Mouse (Mus musculus): ENCODE measurements at regions not wholly inside any gene's neighbourhood (a gene's known extent, or its start where the extent isn't known, plus 50 kb on each side); places are given as distances from the start of the nearest gene placed in this dataset.

- no peak for DNase-seq (ENCODE audit: low spot score in 2 of 2)
Measured at GRCm38 (mm10) chr10:123997260-123997659, 733.5 kb downstream of the Fam19a2 start.

GRCm38 (mm10) chr10:123998959-123999358 lies 735.2 kb downstream of the Fam19a2 start:
- no peak for DNase-seq (ENCODE audit: low spot score in 2 of 2)

DNA sequence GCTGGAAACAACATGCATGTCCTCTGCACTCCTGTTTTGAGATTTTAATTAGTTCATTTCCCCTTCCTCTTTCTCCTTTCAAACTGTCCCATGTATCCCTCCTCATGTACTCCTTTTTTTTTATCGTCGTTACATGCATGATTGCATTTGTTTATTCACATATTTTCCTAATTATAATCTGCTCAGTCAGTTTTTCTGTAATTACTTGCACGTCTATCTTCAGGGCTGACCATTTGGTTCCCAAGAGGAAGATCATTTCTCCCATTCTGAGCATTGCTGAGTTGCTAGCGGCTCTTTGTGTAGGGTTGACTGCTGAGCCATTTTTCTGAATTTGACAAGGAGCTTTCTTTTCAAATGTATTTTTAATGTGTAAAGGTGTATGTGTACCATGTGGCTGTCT lies 781.2 kb downstream of the Fam19a2 start:
- DNase-seq (ENCODE audit: low spot score in 2 of 2) = no peak

DNA sequence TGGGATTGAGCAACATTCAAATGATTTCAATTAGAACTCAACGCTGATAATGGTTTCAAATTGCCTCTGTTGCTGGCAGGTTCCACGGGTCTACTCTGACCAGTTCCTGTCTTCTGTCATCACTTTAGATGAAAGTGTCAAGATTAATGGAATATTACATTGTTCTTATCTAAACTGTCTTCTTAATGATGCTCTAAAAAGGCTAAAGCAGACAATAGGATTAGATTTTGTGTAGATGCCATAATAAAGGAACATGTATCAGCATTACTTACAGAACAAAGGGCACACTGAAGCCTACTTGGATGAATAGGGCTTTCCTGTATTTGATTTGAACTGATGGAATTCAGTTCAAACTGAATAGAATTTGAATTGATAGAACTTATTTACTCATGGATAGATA lies 782.0 kb downstream of the Fam19a2 start:
- DNase-seq (ENCODE audit: low spot score in 2 of 2) = no peak

GRCm38 (mm10) chr10:124082756-124083155 lies 819.0 kb downstream of the Fam19a2 start:
- peak; percentile 23 to 48 for DNase-seq (ENCODE audit: low spot score in 2 of 2)

- no peak for DNase-seq (ENCODE audit: low spot score in 2 of 2)
Measured at GRCm38 (mm10) chr10:124090547-124090946, 826.8 kb downstream of the Fam19a2 start.

GRCm38 (mm10) chr10:124091364-124091763 lies 827.6 kb downstream of the Fam19a2 start:
- no peak for DNase-seq (ENCODE audit: low spot score in 2 of 2)

DNA sequence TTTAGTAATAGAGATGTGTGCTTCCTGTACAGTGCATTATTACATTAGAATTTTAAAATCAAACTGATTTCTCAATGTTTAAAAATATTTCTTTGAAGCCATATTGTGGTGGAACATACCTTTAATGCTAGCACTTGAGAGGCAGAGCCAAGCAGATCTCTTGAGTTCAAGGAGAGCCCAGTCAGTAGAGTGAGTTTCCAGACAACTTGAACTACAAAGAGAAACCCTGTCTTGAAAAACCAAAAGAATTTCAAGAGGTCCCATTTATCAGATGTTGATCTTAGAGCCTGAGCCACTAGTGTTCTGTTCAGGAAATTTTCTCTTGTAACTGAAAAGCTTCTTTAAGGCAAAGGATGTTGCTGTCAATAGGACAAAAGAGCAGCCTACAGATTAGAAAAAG lies 855.8 kb downstream of the Fam19a2 start:
- DNase-seq (ENCODE audit: low spot score in 2 of 2) = no peak

GRCm38 (mm10) chr10:124138456-124138855 lies 874.7 kb downstream of the Fam19a2 start:
- DNase-seq (ENCODE audit: low spot score in 2 of 2) = no peak

GRCm38 (mm10) chr10:124142336-124142735 lies 878.5 kb downstream of the Fam19a2 start:
- no peak for DNase-seq (ENCODE audit: low spot score in 2 of 2)

- DNase-seq (ENCODE audit: low spot score in 2 of 2) = peak in 1 of 2 experiments; percentile 10
Measured at GRCm38 (mm10) chr10:124146751-124147469, 883.1 kb downstream of the Fam19a2 start.

GRCm38 (mm10) chr10:124163441-124163840 lies 899.6 kb downstream of the Fam19a2 start:
- DNase-seq (ENCODE audit: low spot score in 2 of 2) = no peak

GRCm38 (mm10) chr10:124175598-124175997 lies 911.8 kb downstream of the Fam19a2 start:
- no peak for DNase-seq (ENCODE audit: low spot score in 2 of 2)

DNA sequence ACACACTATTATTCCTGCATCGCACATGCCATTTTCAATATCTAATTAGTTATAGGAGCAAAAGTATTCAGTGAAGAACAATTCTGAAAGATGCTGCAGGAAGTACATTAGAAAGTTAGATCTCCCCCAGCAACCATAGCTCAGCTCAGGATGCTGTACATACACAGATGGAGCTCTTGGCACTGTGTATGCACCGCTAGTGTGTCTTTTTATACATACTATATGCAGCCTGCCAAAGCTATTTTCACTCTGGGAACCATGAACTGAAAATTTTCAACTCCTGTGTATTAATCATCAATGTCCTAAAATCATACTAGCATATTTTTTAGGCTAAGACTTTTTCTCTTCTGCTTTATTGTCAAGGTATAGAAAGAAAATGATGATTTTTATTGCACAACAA lies 944.5 kb downstream of the Fam19a2 start:
- no peak for DNase-seq (ENCODE audit: low spot score in 2 of 2)

GRCm38 (mm10) chr10:124219461-124219860 lies 955.7 kb downstream of the Fam19a2 start:
- no peak for DNase-seq (ENCODE audit: low spot score in 2 of 2)

DNA sequence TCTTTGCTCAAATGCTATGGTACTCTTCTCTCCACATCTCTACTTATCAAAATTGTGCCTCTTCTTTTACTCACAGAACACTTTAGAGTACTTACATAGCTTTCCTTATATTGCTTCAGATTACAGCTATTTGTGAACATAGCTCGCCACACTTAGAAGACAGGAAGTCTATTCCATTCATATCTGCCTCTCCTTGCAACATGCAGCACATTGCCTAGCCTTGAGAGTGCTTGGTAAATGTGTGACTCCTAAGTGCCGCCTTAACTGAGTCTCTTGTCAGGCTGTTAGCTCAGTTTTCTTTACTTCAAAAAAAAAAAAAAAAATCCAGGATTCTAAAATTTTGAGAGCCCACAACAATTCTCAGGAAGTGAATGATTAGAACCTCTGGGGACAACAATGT lies 958.3 kb downstream of the Fam19a2 start:
- DNase-seq (ENCODE audit: low spot score in 2 of 2) = no peak

DNA sequence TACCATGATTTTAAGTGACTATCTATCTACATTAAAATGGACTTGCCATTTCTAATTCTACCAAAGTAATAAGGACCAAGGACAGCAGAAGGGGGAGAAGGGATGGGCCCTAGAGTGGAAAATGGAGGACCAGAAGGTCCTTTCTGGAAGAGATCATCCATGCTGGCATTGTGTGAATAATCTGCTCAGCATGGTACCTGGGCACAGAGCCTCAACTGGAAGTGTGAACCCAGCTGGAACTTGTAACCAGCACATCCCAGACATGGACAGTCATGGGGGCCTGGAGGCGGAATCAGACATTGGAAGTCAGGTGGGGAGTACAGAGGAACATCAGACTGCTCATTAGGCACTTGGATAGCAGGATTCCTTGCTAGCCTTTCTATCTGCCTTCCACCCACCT lies 963.3 kb downstream of the Fam19a2 start:
- DNase-seq (ENCODE audit: low spot score in 2 of 2) = no peak

DNA sequence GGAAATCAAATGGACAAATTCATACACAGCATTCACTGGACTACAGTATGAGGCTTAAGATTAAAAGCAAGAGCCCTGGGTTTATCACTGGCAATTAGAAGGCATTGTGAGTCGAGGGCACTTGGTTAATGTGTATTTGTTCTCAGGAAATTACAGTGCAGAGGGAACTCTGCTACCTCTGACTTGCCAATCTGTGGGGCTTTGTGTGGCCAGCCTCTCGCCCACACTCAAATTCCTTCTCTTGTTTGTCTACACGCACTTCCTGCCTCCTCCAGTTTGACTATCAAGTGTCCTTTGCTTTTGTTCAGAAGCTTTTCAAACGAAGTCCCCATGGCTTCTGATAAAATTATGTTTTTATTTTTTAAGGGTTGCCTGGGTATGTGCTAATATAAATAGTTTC lies 985.6 kb downstream of the Fam19a2 start:
- DNase-seq (ENCODE audit: low spot score in 2 of 2) = no peak

- no peak for DNase-seq (ENCODE audit: low spot score in 2 of 2)
Measured at GRCm38 (mm10) chr10:124250004-124250403, 986.2 kb downstream of the Fam19a2 start.

DNA sequence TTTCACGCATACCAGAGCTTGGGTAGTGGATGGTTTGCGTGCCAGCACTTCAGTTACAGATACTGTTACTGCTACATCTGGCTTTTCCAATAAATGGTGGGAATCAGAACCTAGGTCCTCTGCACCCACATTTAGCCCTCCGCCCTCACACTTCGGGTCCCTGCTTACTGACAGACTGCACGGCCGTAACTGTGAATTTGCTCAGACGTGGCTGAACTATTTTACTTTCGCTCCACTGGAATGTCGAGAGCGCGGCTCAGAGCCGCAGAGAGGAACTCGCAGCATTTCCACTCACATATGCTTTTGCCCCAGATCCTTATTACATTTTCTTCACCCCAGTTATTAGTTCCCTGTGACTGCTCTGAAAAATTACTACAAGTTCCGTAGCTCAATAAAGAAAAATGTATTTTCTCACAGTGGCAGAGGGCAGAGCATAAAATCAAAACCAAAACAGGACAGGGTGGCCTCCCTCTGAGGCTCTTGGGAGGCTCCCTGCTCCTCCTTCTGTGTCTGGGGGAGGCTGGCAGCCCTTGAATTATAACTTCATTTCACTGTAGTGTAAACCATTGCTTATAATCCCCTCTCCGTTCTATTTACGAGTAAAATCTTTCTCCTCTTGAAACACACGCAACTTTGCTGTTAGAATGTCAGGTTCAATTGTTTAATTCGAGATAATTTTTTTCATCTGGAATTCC lies 1024.7 kb downstream of the Fam19a2 start:
- peak in 1 of 2 experiments; percentile 1 for DNase-seq (ENCODE audit: low spot score in 2 of 2)

DNA sequence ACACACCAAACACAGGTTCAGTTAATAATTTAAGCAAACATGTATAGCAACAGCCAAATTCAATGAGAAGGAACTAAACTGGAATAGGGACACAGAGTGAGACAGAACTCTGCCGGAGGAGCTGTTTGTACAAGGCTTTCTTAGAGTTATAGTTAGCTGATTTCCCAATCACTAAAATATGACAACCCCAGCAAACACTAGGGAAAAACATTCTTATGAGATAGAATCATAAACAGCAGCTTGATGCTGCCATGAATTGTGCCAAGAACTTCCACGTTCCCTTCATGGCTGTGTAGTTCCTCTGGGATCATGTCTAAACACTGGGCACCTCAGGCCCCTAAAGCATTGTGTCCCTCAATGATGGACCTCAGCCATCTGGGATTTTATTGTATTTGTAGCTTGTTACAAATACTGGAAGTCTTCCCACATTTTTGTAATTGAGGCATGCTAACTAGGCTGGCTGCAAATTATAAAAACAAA lies 1033.4 kb downstream of the Fam19a2 start:
- peak; percentile 11 to 24 for DNase-seq (ENCODE audit: low spot score in 2 of 2)

GRCm38 (mm10) chr10:124304683-124305082 lies 1040.9 kb downstream of the Fam19a2 start:
- no peak for DNase-seq (ENCODE audit: low spot score in 2 of 2)

DNA sequence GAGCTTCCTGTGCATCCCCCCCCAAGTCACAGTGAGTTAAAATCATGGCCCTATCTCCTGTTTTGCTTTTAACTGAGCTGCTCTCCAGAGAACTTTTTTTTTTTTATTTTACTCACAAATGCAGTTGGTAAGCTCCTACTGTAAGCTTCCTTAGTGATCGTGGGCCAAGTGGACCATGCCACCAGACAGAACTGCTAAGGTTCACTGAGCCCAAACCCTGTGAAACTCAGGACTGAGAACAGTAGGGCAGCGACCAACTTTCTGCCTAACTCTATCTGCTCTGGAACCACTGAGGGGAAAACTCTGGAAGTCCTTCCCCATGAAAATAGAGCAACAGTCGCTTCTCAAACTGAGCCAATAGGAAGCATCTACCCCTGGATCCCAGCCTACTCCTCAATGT lies 1041.8 kb downstream of the Fam19a2 start:
- DNase-seq (ENCODE audit: low spot score in 2 of 2) = no peak
